Mouse (Mus musculus) G1E (cell line): Measurements from ENCODE around the gene Afdn.

Source experiments
- CTCF ChIP-seq: IDR thresholded peaks from 2 replicates; pipeline ENCODE4 v1.5.1; 2012; ENCODE audit warnings: low read depth, low read length, inconsistent platforms, mixed read lengths
- POLR2AphosphoS5 ChIP-seq: IDR thresholded peaks from 2 replicates; pipeline ENCODE4 v1.6.1; 2012; ENCODE audit warnings: low read depth, low read length, inconsistent platforms; ENCODE audit not compliant: insufficient replicate concordance
- TAL1 ChIP-seq: conservative IDR thresholded peaks from 2 replicates; pipeline ENCODE4 v1.6.1; 2012; ENCODE audit warnings: low read depth, low read length, inconsistent platforms, mixed read lengths

- TF ChIP-seq TAL1 (no peak), CTCF (no peak), POLR2AphosphoS5 (no peak)
Measured at GRCm38 (mm10) chr17:13735803-13736282, 24.5 kb upstream of the Afdn start.
